Mouse (Mus musculus) layer of hippocampus, adult 2 months (tissue): ENCODE data around the gene Cdc42ep1. TPM values are rescaled to one million over a fixed set of nuclear protein-coding genes. Genes with fewer than 3 reads are reported as not detected.

Experiments
- DNase-seq, 2 experiments: peaks; one replicate each; pipeline ENCODE4 v3.0.0; 2022; ENCODE audit warnings: low spot score in 2 of 2
- H3K27ac ChIP-seq: fragments of 200-600 bp; 2 replicates; pipeline ENCODE4 v1.8.1; 2022
- H3K4me3 ChIP-seq: fragments of 200-600 bp; 2 replicates; pipeline ENCODE4 v1.8.1; 2022; ENCODE audit warnings: mild to moderate bottlenecking
- CTCF ChIP-seq: fragments of 200-600 bp; conservative IDR thresholded peaks from 2 replicates; pipeline ENCODE4 v1.8.1; 2022; ENCODE audit warnings: antibody characterized with exemption, mild to moderate bottlenecking, moderate library complexity
- long read RNA-seq, 2 experiments: library from polyadenylated mRNA; stranded (forward); transcript quantifications; one replicate each; pipeline ENCODE4 v2.0.0; 2021; ENCODE audit warnings: borderline mapping rate in 2 of 2
- total RNA-seq, 2 experiments: library from RNA; stranded (reverse); gene quantifications; 2 replicates each; pipeline ENCODE4 v1.2.3; 2021

Gene Cdc42ep1
- total RNA-seq, result 10 to 100 TPM; 12.2 to 13.7 TPM
- long read RNA-seq, experiment 1, transcript Cdc42ep1-201 (3 exons, 2,560 nt), result major isoform, 6 of 7 reads
- long read RNA-seq, experiment 1, partial matches to known transcripts, result 0 of 7 reads
- long read RNA-seq, experiment 1, other reads (novel, unspliced or antisense), result 1 of 7 reads
- long read RNA-seq, experiment 2, transcript Cdc42ep1-201 (3 exons, 2,560 nt), result major isoform, 9 of 14 reads
- long read RNA-seq, experiment 2, partial matches to known transcripts, result 5 of 14 reads
- long read RNA-seq, experiment 2, other reads (novel, unspliced or antisense), result 0 of 14 reads

DNA sequence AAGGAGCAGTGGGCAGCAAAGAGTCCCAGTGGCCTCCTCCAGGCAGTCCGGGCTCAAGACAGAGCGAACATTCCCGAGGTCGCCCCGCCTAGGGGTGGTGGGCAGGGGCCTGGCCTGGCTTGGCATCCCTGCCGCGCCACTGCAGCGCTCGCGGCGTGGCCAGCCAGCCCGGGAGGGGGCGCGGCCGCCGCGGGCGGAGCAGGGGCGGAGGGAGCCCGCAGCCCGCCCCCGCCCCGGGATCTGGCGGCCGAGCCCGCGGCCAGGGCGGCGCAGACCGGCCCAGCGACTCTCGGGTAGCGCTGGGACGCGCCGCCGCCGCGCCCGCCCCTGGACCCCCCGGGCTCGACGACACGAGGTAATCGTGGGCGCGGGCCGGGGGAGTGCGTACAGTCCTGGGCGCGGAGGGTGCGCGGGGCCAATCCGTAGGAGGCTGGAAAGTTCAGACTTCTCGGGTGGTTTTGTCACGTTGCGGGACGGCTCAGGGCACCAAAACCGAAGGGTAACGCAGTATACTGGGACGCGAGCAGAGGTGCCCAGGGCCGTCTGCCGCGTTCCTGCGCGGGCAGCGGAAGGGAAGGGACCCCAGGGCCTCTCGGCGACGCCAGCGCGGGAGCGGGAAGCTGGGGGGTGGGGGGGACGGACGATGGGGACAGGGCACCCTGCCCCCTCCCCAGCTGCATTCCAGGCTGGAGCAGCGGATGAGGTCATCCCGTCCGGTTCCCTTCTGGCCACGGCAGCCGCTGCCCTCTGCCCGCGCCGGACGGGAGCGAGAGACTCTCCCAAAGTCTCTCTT lies at the start of gene Cdc42ep1:
Gene Cdc42ep1 (plus strand): TSS at position 254 of the 793 bp plus-strand sequence.
- Histone ChIP-seq H3K27ac (peak within 1 kb of the TSS; percentile 94), H3K4me3 (peak within 1 kb of the TSS; percentile 62)
- peak; percentile 38 for TF ChIP-seq CTCF
- DNase-seq, result peak in 1 of 2 experiments; percentile 34

- no peak for TF ChIP-seq CTCF
- H3K4me3 ChIP-seq, result no peak overlapping the region
- no peak overlapping the region for H3K27ac ChIP-seq
- DNase-seq, result no peak
Measured at GRCm38 (mm10) chr15:78796196-78797059, 46.0 kb upstream of the Cdc42ep1 start.

DNA sequence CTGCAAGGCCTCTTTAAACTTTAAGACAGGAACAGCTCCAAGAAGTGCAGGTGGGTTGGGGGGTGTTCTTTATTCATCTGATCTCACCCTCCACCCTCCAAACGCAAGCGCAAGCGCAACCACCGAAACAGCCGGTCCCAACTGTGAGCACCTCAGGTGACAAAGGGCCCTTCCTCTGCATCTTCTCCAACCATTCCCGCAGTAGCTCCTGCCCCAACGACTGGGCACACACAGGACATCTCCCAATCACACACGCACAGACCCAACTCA lies 45.4 kb upstream of the Cdc42ep1 start:
- Histone ChIP-seq H3K4me3 (no peak overlapping the region), H3K27ac (no peak overlapping the region)
- DNase-seq, result no peak
- no peak for TF ChIP-seq CTCF

DNA sequence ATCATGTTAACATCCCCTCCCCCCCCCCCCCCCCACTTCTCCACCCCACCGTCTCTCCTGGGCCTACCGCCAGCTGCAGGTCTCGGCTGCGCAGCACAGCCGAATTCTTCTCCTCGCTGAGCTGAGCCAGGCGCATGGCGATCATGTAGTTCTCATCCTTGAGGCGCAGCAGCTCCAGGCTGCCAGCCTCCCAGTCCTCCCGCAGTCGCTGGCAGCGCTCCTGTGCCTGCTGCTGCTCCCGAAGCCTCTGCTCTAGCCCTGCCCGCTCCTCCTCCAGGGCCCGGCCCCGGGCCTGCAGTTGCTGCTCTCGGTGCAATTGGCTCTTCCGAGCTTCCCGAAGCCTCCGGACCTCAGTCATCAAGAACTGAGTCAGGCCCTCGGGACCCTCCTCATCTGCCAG lies 43.4 kb upstream of the Cdc42ep1 start:
- H3K27ac ChIP-seq, result no peak overlapping the region
- H3K4me3 ChIP-seq, result no peak overlapping the region; the same call in 1 of the 2 replicates
- no peak for TF ChIP-seq CTCF
- peak; percentile 41 to 44 for DNase-seq

- TF ChIP-seq CTCF, result no peak
- no peak for DNase-seq
- Histone ChIP-seq H3K27ac (no peak overlapping the region), H3K4me3 (no peak overlapping the region)
Measured at GRCm38 (mm10) chr15:78801571-78801970, 40.9 kb upstream of the Cdc42ep1 start.

GRCm38 (mm10) chr15:78801971-78802741 lies 40.3 kb upstream of the Cdc42ep1 start:
- DNase-seq, result no peak
- peak overlapping the region; percentile 58 for H3K4me3 ChIP-seq
- peak overlapping the region; percentile 54; the same call in 1 of the 2 replicates for H3K27ac ChIP-seq
- TF ChIP-seq CTCF, result peak; percentile 21; the same call in 1 of the 2 replicates

DNA sequence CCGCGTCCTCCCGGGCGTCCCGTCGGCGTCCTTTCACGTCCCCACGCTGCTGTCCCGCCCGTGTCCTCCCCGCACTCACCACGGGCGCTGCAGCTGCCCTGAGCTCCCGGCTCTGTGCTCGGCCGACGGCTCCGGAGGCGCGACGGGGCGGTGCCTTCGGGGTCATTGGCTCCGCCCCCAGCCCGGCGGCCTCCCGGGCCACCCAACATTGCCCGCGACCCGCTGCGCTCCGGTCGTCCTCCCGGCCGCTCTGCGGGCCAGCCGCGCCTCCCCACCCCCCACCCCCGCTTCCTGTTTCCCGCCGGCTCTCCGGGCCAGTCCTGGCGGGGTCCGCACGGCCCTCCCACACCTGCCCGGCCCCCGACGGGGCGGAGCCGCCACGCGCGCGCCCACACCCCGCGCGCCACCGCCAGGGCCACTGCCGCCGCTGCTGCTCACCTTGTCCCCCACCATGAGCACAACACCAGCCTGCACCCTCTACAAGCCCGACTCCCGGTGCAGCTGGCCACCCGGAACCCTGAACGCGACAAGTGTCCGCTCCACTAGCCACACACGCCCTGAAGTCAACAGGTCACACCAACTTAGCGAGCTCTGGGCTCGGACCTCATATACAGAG lies 39.5 kb upstream of the Cdc42ep1 start, which contains the start of gene Card10:
Gene Card10 (minus strand): TSS at position 267 of the 616 bp plus-strand sequence.
- DNase-seq, result no peak
- no peak for TF ChIP-seq CTCF
- peak within 1 kb of the TSS; percentile 54; the same call in 1 of the 2 replicates for H3K27ac ChIP-seq
- peak within 1 kb of the TSS; percentile 58 for H3K4me3 ChIP-seq

- no peak overlapping the region for H3K27ac ChIP-seq
- no peak for TF ChIP-seq CTCF
- H3K4me3 ChIP-seq, result no peak overlapping the region
- DNase-seq, result no peak
Measured at GRCm38 (mm10) chr15:78803499-78803900, 38.9 kb upstream of the Cdc42ep1 start.

DNA sequence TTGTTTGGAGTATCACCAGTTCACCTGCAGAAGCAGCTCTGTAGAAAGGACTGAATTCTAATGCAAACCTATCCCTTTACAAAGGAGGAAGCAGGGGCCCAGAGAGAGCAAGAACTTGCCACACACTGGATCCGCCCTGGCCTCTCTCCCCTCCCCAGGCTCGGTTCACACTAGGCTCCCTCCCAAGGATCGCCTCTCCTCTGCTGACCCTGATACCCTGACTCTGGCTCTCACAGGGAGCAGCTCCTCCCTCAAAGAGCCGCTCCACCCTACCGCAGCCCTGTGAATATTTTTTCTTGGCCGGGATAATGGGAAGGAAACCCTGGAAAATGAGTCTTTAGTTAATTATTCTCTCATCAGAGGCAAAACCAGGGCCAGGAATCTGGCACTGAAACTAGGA lies 38.1 kb upstream of the Cdc42ep1 start:
- no peak overlapping the region for H3K27ac ChIP-seq
- no peak for TF ChIP-seq CTCF
- no peak for DNase-seq
- H3K4me3 ChIP-seq, result no peak overlapping the region

- Histone ChIP-seq H3K27ac (no peak overlapping the region), H3K4me3 (no peak overlapping the region)
- no peak for TF ChIP-seq CTCF
- DNase-seq, result no peak
Measured at GRCm38 (mm10) chr15:78805351-78805750, 37.1 kb upstream of the Cdc42ep1 start.

DNA sequence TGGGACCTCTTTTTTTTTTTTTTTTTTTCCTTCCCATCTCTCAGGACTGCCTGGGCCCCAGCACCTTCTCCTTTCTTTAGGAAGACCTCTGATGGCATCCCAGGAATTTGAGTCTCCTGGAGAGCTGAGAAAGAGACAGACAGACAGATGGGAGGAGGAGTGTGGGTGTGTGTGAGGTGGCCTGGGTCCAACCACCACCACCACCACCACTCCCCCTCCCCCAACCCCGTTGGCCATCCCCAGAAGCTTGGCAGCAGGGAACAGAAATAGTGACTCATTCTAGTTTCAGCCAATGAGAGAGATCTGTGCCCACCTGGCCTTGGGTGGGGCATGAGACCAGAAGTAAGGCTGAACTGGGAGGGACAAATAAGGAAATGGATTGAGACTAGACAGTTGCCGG lies 35.8 kb upstream of the Cdc42ep1 start:
- Histone ChIP-seq H3K4me3 (no peak overlapping the region), H3K27ac (no peak overlapping the region)
- no peak for TF ChIP-seq CTCF
- DNase-seq, result peak in 1 of 2 experiments; percentile 30

- Histone ChIP-seq H3K4me3 (no peak overlapping the region), H3K27ac (no peak overlapping the region)
Measured at GRCm38 (mm10) chr15:78807141-78807540, 35.3 kb upstream of the Cdc42ep1 start.

More at GRCm38 (mm10) chr15:78807141-78807540, 35.3 kb upstream of the Cdc42ep1 start:
- TF ChIP-seq CTCF, result no peak
- no peak for DNase-seq
